Mouse (Mus musculus) urinary bladder, postnatal 10 days (tissue): Measurements from ENCODE around the gene Aldh1a3.

ENCODE experiments used
- DNase-seq: peaks from one replicate; pipeline ENCODE4 v3.0.0; 2022; ENCODE audit warnings: low spot score

Gene Aldh1a3

DNA sequence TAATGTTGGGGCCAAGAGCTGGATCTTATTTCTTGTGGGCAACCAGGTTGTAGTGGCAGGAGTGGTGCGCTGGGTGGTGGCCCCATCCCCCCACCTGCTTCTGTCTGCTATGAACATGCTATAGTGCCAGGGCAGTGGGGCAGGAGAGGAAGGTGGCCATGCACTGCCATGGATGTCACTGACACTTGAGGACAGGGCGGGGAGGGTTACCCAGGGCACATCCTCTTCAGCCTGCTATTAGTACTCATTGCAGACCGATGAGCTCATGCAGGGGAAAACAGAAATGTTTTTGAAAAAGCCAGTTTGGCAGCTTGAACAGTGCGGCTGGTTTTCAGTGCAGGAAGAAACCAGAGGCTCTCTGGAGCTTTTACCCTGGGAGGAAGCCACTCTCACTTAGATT is 10.5 kb downstream of the Aldh1a3 start:
- no peak for DNase-seq

DNA sequence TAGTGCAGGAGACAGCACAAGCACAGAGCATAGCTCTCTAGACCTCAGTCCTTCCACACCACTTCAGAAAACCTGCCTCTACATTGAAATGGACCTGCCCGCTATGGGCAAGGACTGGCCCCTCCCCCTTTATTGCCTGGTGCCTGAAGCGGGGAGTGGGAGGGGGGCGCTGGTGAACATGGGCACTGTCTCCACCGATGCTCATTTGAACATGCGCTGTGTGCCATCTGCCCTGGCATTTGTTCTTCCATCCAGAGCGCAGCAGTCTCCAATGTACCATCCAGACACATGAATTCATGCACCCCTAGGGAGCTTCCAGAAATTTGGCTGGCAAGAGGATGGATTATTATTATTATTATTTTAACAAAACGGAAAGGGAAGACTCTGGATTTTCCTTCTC is 14.2 kb downstream of the Aldh1a3 start:
- no peak for DNase-seq

DNA sequence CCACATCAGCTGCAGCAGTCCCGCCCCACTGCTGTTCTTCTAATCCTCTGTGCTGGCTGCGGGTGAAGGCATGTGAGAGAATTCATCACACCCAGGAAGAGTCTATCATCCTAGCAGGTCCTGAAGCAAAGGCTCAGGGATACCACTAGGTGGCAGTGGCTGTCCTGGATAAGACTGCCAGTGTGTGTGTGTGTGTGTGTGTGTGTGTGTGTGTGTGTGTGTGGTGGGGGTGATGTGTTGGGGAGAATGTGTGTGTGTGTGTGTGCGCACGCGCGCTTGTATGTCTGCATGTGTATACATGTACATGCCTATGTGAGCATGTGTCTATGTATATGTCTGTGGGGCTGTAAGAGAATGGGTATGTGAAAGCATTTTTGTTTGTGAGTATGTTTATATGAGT is 17.9 kb downstream of the Aldh1a3 start:
- DNase-seq: no peak

DNA sequence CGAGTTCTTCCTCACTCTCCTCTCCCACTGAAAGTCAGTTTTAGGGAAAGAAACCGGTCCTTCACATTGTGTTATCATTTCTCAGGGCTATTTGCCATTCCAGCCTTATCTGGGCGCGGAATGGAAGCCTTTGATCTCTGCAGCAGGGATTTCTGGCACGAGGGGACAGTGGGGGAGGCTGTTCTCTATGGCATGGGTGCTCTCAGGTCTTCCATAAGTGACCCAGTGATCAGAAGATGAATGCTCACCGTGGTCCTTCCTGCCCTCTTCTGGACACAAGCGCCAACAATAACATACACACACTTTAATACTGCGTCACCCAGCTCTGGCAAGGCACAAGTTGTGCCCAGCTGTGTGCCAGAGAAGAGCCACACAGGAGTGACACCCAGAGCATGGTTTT is 20.3 kb downstream of the Aldh1a3 start:
- no peak for DNase-seq

DNA sequence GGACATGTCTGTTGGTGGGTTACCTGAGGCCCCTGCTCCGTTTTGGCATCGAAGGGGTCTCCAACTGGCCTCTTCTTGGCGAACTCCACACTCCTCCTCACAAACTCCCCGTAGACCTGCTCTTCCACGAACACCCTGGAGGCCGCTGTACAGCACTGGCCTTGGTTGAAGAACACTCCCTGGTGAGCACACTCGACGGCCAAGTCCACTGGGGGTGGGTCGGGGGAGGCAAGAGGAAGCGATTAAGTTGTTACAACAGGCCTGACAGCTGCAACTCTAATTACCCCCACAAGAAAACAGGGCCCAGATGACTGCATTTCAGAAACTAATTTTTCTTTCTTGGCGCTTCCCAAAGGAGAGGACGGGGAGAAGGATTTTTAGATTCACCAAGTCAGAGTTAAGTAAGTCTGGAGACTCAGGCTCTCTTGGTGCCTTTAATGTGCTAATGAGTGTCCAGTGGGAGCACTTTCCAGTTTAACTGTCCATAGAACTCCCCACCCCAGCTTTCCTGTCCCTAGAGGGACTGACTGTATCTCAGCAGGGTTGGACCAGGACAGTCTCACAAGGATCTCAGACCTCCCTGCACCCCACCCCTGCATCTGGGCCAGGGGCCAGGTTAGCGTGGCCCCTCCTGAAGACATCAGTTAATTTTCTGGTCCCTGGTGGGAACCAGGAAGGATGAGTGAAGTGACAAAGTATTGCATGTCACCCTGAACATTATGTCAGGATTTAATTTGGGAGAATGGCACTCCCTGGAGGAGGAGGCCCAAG is 21.2 kb downstream of the Aldh1a3 start:
- DNase-seq: no peak

DNA sequence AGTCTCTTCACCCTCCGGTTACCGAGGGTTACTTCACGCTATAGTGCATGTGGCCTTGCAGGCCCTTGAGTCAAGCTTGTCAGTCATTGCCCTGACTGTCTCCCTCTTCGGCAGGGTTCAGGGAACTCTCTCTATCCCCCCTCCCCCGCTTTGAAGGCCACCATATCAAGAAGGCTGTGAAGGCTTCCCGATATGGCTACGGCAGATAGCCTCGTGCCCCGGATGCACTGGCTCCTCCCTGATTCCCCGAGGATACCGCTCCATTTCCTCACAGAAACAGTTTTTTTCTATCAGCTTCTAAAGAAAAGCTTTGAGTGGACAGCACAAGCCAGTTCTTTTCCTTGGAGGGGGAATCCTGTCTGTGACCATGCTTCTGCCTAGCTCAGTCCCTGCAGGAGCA is 21.8 kb downstream of the Aldh1a3 start:
- DNase-seq: no peak

DNA sequence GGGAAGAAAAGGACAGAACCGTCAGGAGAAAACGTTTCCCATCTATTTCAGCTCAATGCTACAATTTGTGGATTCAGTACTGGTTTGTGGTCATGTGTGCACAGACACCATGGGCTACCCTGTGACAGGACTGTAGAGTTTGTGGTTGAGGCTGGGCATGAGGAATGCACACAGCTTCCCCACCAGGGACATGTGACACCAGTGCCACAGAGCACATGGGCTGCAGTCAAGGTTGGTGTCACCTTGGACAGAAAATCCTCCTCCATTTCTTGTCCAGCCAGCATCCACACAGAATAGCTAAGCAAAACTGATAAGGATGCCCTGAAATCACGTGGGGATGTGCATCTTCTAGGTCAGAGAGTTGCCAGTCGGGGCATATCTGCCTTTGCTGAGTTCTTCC is 22.5 kb downstream of the Aldh1a3 start:
- no peak for DNase-seq

DNA sequence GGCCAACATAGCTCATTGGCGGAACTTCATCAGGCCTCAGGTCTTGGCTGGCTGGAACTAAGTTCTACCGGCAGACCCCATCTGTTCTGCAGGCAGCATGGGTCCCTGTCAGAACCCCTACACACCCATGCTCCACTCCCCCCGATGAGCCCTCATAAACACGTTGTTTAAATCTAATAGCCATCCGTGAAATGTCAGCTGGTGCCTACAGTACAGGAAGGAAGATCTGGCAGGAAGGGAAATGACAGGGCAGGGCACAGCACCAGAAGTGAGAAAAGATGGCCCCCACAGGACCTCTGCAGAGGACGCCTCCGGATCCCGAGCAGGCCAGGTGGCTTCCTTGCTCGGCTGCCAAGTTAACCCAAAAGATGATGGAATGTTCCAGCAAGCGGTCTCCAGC is 23.2 kb downstream of the Aldh1a3 start:
- DNase-seq: no peak

DNA sequence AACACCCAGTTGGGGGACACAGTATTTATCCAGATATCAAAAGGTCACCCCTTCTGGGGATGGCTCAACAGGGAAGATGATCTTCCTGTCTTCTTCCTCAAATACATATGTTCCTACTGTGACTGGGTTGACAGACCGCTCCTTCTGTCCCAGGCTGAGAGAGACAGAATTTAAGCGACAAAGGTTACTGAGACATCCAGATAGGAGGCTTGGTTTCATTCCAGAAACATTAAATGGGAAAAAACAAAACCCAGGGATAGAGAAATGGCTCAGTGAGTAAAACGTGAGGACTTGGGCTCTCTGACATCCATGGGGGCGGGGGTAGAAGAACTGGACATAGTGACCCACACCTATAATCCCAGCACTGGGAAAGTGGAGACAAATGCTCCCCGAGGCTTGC is 24.4 kb downstream of the Aldh1a3 start:
- no peak for DNase-seq

DNA sequence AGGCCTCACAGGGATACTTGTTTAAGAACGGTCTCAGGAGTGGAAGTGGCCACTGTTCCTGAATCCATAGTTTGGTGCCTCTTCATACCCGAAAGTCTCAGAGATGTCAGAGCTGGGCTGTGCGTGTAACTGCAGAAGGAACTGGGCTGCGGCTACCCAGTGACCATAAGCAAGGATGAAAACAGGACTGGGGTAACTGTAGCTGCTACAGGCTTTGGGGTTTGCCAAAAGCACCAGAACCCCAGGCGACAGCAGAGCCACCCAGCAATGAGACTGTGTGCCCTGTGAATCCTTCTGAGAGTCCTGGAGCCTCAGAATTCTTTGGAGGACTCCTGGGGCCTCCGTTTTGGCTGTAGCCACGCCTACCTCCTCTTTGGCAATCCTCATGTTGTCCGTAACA is 25.7 kb downstream of the Aldh1a3 start:
- no peak for DNase-seq

DNA sequence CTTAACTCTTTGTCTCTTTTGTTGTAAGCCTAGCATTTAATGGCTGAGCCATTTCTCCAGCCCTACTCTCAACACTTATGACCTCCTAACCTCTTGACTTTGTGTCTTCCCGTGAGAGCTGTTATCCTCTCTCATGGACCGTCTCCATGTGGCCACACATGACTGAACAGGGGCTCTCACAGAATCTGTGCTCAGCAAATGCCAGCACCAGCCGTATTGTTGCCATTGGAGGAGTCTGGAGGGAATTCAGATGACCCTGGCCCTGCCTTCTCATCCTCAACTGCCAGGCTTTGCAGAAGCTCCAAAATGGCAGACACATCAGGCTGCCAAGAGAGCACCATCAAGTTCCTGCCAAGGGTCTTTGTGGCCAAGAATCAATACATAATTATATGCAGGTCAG is 30.0 kb downstream of the Aldh1a3 start:
- no peak for DNase-seq

DNA sequence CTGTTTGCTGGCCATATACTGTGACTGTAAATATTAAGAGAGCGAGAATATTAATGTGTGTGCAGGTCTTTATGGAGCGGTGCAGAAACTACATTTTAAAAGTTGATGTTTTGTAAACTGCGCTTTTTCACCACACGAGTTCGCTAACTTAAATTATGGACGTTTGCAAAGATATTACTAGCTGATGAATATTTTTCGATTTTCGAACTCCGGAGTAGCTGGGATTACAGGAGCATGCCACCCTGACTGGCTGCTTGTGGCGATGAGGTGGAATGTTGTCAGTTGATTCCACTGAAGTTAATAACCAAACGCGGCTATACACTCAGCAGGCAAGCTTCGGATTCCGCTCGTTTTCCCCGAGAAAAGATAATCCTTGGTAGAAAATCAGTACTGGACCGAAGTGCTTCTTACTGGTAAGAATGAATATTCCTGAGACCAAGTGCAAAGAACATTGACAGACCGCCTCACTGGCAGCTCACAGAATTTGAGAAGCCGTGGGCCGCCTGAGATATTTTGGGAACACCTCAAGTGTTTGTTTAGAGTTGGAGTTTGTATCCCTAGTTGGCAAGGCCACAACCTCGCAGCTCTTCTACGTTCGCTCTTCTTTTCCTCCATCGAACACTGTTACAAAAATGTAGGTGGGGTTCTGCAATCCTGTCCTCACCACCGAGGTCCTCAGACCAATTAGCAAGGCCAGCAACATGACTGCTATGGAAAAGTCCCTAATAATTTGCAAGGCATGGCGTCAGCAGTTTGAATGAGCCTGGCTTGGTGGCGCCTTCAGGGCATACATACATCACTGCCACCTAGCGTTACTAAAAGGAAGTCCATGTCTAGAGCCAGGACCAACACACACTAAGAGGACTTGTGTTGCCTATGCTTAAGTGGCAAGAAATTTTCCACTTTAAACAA is 38.4 kb downstream of the Aldh1a3 start:
- no peak for DNase-seq

DNA sequence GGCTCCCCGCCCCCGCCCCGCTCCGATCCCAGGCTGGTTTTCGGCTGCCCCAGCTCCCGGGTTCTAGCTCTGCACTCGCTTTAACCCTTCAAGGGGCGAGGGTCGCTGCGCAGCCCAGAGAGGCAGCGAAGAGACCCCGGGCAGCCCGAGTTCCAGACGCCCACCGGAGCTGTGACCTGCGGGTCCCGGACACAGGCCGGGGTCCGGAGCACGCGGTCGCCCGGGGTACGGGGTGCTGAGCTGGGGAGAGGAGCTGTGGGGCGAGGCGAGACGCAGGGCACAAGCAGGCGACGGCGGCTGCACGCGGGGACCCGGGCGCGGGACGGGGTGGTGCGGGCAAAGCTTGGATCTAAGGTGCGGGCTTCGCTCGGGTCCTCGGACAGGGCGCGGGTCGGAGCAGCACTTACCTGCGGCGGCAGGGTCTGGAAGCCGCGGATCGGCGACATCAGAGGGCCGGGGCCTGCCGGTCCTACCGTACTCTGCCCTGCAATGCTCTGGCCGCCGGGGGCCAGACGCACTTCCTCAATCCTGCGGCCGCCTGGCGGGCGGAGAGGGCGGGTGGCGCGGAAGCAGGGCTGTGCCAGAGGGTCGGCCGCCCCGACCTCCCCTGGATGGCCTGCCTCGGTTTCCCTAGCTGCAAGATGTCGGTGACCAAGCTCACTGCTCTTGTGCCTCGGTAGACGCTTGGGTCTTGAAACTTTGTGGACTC is 39.4 kb downstream of the Aldh1a3 start, which contains the start of gene Lrrk1:
TSS of gene Lrrk1 (minus strand) at position 538 of the 709 bp plus-strand sequence.
- no peak for DNase-seq

DNA sequence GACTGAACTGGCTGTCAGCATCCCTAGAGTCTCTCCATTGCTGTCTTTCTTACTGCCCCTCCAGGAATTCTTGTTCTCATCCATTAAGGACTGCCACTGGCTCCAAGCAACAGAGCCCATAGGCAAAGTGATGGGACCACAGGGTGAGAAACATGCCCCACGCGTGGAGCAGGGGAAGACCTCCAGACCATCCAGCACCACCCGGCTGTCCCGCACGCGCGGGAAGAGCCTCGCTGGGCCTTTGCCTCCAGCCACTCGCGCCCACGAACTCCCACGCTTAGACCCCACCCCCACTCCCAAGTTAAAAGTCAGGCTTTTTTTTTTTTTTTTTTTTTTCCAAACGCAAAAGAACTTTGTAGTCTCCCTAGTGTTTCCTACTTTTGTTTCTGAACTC is 39.9 kb downstream of the Aldh1a3 start:
- no peak for DNase-seq

DNA sequence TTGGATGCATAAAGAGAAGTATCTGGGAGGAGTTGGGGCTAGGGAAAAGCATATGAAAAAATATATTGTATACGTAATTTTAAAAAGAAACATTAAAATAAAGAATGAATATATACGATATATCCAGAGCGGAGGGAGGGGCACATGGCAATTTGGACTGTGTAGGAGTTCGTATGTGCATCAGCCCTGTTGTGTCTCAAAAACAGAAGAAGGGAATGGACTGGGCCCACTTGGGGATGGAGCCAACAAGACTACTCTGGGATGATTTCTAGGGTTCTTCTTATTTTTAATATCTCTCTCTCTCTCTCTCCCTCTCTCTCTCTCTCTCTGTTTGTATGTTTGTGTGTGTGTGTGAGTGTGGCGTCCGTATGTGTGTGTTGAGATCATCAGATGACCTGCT is 40.9 kb downstream of the Aldh1a3 start:
- no peak for DNase-seq

DNA sequence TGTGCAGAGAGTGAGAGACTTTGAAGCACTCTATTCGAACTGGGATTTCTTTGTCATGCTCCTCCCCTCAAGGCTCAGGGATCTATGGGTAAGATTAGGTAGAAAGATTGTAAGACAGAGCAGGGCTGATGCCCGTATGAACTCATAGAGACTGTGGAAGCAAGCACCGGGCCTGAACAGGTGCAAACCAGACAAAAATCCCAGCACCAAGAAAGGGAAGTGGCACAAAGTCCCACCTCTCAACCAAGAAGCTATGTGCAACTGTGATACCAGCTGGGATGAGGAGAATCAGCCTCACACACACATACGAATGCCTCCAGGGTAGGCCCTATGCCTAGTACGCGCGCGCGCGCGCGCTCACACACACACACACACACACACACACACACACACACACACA is 41.5 kb downstream of the Aldh1a3 start:
- DNase-seq: no peak

DNA sequence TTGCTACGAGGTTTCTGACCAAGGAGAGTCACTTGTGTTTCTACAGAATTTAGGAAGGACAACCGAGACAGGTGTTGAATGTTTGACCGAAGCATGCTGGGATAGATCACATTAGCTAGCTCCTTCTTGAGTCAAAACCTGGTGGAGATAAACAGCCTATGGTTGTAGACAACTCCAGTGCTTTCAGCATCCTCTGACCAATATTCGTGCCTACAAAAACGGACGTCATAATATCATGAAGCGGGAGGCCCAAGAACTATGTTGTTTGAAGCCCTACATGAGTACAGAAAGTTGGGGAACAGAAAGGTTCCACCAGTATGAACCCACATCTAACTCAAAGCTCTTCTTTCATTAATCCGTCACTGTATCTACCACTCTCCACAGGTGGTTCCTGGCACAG is 42.4 kb downstream of the Aldh1a3 start:
- DNase-seq: no peak

DNA sequence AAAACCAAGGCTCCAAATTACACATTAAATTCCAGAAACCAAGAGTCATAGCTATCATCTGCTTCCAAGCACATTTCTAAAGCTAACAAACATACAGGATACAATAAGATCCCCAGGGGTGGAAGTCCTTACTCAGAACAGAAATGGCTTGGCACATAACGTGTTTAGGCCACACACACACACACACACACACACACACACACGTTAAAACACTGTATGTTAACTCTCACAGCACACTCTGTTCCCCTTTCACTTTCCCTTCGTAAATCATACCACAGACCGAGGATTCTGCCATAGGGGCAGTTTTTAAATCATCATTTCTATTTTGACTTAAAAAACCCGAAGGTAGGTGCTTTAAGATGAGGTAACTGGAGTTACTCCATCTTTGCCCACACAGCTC is 43.1 kb downstream of the Aldh1a3 start:
- no peak for DNase-seq

DNA sequence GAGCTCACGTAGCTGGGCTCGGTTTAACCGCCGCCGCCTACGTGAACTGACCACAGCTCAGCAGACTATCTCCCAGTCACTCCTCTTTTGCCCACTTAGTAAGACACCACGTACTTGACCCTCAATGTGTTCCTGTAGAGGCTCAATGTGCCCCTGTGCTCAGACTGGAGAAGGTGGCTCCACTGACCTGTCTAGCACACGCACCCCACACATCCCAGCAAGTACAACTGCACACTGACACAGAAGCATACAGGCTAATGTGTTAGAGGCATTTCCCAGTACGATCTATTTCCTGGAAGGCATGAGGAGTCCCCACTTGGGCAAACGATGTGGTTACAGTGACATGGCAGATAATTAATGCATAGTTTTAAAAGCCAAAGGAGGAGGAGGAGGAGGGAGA is 50.8 kb downstream of the Aldh1a3 start:
- no peak for DNase-seq

DNA sequence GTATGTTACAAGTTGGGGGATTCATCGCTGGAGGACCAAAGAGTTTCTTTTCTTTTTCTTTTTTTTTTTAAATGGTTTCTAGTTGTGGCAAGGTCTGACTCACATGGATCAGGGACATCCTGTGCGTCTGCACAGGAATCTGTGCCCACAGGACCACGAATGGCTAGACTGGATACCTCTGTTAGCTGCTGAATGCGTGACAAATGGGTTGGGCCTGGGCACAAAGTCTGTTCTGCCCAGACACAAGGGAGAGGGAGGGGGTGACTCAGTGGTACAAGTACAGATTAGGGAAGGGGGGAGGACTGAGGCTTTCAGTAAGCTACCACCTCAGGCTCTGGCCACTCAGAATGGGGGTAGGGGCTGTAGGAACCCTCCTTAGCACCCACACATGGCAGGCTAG is 51.6 kb downstream of the Aldh1a3 start:
- DNase-seq: no peak

DNA sequence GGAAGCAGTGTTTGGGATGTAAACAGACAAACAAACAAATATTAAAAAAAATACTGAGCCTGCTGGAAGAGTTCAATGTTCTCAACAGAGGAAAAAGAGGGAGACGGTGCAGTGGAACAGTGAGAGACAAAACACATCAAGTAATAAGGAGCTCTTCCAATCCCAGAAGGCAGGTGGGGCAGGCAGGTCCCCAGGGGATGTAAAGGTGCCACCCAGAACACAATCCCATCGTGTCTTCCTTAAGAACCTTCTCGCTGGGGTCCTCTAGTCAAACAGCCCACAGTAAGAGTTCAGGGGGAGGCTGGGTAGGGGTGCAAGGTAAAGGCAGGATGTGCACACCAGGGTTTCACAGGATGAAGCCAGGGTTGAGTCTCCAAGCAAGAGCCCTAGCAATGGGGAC is 53.9 kb downstream of the Aldh1a3 start:
- DNase-seq: no peak

DNA sequence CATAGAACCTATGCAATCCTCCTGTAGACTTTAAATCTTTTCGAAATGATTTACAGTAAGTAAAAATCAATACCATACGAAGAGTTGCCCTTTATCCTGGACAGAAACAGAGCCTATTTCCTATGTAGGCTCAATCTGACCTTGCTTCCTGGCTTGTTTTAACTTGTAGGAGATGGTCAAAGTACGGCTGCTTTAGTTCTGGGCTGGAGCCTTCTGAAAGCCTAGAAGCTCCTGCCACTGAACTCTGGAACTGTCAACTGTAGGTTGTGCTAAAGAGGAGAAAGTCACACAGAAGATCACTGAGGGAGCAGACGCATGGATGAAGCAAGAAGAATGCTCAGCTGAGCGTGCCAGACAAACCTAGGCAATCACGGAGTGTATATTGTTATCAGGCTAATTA is 56.3 kb downstream of the Aldh1a3 start:
- no peak for DNase-seq

DNA sequence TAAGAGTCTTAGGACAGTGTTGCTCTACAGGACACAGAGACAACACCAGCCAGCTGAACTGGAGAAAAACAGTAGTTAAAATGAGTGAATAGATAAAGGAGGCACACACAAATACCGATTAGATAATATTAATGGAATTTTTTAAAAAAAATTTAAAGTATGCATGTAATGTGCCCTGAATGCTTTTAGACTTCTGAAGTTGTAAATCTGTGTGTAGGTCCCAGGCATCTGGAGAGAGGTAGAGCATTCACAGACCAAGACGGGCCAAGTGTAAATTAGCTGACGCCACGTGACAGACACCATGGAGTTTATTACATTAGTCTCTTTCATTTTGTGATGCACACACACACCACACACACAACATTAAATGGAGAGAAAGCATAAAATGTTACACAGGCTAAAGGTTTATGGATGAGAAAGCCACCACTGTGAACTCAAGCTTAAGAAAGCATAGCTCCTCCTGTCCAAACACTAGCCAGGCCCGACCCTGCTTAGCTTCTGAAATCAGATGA is 57.3 kb downstream of the Aldh1a3 start:
- DNase-seq: no peak
